Mouse (Mus musculus) spleen, adult 2 months (tissue): ENCODE data around the gene Npr3.

ENCODE experiments used
- CTCF ChIP-seq: fragments of 200-500 bp; IDR thresholded peaks from 2 replicates; pipeline ENCODE4 v1.5.1; 2011; ENCODE audit warnings: mild to moderate bottlenecking, inconsistent platforms; ENCODE audit not compliant: insufficient read depth, insufficient read length, insufficient replicate concordance; ENCODE audit errors: extremely low read depth
- POLR2A ChIP-seq: fragments of 200-500 bp; IDR thresholded peaks from 2 replicates; pipeline ENCODE4 v1.6.1; 2011; ENCODE audit warnings: low read depth, low read length, inconsistent platforms

DNA sequence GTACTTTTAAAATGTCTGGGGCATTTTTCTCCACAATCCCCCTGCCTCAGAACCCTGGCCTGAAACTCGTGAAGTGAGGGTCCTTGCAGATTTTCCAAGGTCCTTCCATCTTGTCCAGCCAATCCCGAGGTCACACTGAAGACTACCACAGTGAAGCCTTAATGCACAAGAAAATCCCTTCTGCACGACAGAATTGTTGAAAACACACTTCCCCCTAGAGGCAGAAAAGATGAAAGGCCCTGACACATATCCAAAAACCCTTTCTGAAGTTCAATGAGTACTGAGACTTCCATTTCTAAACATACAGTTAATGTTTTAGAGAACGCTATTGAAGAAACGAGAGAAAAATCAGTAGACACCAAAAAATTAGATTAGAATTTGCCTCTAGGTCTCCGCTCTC lies 2.8 kb upstream of the Npr3 start:
- TF ChIP-seq CTCF = no peak
- no peak for TF ChIP-seq POLR2A
